Mouse (Mus musculus): ENCODE data around the gene Tango6. TPM values are rescaled to one million over a fixed set of nuclear protein-coding genes. Genes with fewer than 3 reads are reported as not detected.

Gene Tango6
- total RNA-seq (2023; ENCODE audit: inconsistent age), result 16.4 to 16.9 TPM (median 16.4 TPM) in 4 replicates

DNA sequence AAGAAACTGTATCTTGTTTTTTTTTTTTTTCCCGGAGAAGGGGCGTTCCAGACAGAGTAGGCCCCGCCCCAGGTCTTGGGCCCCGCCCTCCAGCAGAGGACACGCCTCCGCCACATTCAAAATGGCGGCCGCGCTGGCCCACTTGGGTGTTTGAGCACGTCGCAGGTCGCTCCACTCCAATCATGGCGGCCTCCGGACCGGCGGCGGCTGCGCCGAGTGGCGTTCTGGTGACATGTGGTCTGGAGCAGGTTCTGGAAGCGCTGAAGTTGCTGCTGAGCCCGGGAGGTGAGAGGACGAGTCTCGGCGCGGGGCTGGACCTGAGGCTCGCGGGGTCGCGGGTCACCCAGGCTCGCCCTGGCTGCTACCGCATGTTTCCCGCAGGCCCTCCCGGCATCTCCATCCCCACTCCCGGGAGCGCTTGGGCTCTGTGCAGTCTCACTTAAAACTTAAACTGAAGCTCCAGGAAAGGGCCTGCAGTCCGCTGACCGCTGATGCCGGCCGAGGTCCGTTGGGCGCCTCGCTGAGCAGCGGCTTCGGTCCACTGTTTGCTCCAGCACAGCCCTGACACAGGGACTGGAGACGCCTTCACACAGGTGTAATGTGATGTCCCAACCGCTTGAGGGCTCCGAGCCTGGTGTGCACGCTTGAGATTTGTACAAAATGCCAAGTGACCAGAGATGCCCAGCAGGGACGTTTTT lies at the start of gene Tango6:
Gene Tango6 (plus strand): TSS at position 98 of the 698 bp plus-strand sequence.

DNA sequence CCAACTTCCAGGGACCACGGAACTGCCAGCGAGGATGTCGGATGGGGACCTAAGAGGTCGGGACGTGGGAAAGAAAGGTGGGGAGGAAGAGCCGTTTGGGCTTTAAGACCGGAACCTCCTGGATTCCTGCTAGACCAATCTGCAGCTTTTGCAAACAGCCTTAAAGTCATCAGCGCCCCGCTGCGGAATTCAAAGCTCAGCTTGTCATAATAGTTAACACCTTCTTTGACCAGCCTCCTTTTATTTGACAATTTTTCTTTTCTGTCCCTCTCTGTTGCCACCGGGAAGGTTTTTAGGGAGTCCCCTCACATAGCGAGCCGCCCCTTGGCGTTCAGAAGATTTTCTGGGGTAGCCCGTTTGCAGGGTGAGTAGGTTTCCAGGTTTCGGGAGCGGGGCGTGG lies 187.2 kb downstream of the Tango6 start, which contains the start of gene Has3:
Gene Has3 (plus strand): TSS at position 192 of the 400 bp plus-strand sequence.

GRCm38 (mm10) chr8:106893481-106894156 lies 210.8 kb downstream of the Tango6 start, which contains the start of gene Utp4:
Gene Utp4, plus strand, starts transcription at chr8:106893636.

Other genes with a start within 250 kb of the Tango6 start
- not detected in 4 replicates for gene 6030452D12Rik, start 182.5 kb upstream of the Tango6 start, total RNA-seq (2023; ENCODE audit: inconsistent age)
- not detected in 4 replicates for gene Cdh3, start 172.2 kb upstream of the Tango6 start, total RNA-seq (2023; ENCODE audit: inconsistent age)
- 296 to 371 TPM (median 310 TPM) in 4 replicates for gene Gm10073, start 109.6 kb upstream of the Tango6 start, total RNA-seq (2023; ENCODE audit: inconsistent age)
- gene Cdh1, start 79.7 kb upstream of the Tango6 start, total RNA-seq (2023; ENCODE audit: inconsistent age), result not detected in 4 replicates
- gene Has3, start 187.2 kb downstream of the Tango6 start, total RNA-seq (2023; ENCODE audit: inconsistent age), result 0.48 to 0.96 TPM (median 0.65 TPM) in 4 replicates
- 40.5 to 44.4 TPM (median 41.5 TPM) in 4 replicates for gene Utp4, start 210.6 kb downstream of the Tango6 start, total RNA-seq (2023; ENCODE audit: inconsistent age)